Mouse (Mus musculus) forebrain, embryonic 16.5 days (tissue): ENCODE data around the gene Zfp831. TPM values are rescaled to one million over a fixed set of nuclear protein-coding genes. Genes with fewer than 3 reads are reported as not detected.
A peak's percentile ranks its signal among the peaks of the same experiment; 100 is the strongest.

Experiments used
- ATAC-seq: fragments of 200-750 bp; cut with Nextera tagmentation; 2 replicates; pipeline ENCODE4 v1.8.0; 2017; ENCODE audit warnings: mild to moderate bottlenecking, moderate library complexity
- H3K27ac ChIP-seq: fragments of 300-500 bp; sonication (generic); 2 replicates; pipeline ENCODE4 v1.5.1; 2014; ENCODE audit warnings: low read length, control low read depth
- H3K27me3 ChIP-seq: fragments of 300-500 bp; sonication (generic); replicated peaks from 2 replicates; pipeline ENCODE4 v1.6.1; 2014; ENCODE audit warnings: low read length; ENCODE audit not compliant: control insufficient read depth, insufficient read depth
- H3K36me3 ChIP-seq: fragments of 300-500 bp; sonication (generic); 2 replicates; pipeline ENCODE4 v1.6.1; 2014; ENCODE audit not compliant: control insufficient read depth, insufficient read depth
- H3K4me1 ChIP-seq: fragments of 300-500 bp; sonication (generic); replicated peaks from 2 replicates; pipeline ENCODE4 v1.6.1; 2014; ENCODE audit warnings: low read length; ENCODE audit not compliant: control insufficient read depth, insufficient read depth
- H3K4me2 ChIP-seq: fragments of 300-500 bp; sonication (generic); 2 replicates; pipeline ENCODE4 v1.6.1; 2014; ENCODE audit warnings: mild to moderate bottlenecking, low read length, control low read depth
- H3K4me3 ChIP-seq: fragments of 300-500 bp; sonication (generic); replicated peaks from 2 replicates; pipeline ENCODE4 v1.5.1; 2014; ENCODE audit warnings: mild to moderate bottlenecking, low read length, control low read depth
- H3K9ac ChIP-seq: fragments of 300-500 bp; sonication (generic); replicated peaks from 2 replicates; pipeline ENCODE4 v1.6.1; 2014; ENCODE audit warnings: low read depth, low read length, control low read depth
- H3K9me3 ChIP-seq: fragments of 300-500 bp; sonication (generic); 2 replicates; pipeline ENCODE4 v1.6.1; 2016; ENCODE audit warnings: low read length; ENCODE audit not compliant: control insufficient read depth
- WGBS: fragments of 180-500 bp; shearing (Covaris S2); extraction: QIAGEN DNeasy Blood & Tissue Kit; methylation state at CpG from one replicate; pipeline ENCODE4 v1.1.7; 2014; 5-methylcytosine and 5-hydroxymethylcytosine counted together
- polyA plus RNA-seq: library from polyadenylated mRNA; unstranded; fragments of >200 nt; fragmentation: Nextera tagmentation; extraction: Ambion mirVana; gene quantifications from 2 replicates; pipeline ENCODE4 v1.2.1, GENCODE M21; 2015

The Zfp831 gene
- polyA plus RNA-seq, 1 experiment from 2014 or later: not detected

- H3K9me3 ChIP-seq: no peaks in the 10 kb centered on the region
- H3K27me3 ChIP-seq: no peaks in the 10 kb centered on the region
- H3K36me3 ChIP-seq: no peaks in the 10 kb centered on the region
- H3K9ac ChIP-seq: no peak overlapping the region
- no peak overlapping the region for H3K4me3 ChIP-seq
- H3K4me1 ChIP-seq: peaks cover 5% of the 10 kb centered on the region; the same call in 1 of the 2 replicates
- H3K27ac ChIP-seq: no peak overlapping the region
- H3K4me2 ChIP-seq: no peak overlapping the region
- 25% methylated on average over 8 of the region's 8 CpGs for WGBS
- peak; percentile 28; the same call in 1 of the 2 replicates for ATAC-seq
Measured at GRCm38 (mm10) chr2:174701351-174701750, 58.0 kb downstream of the Zfp831 start.

- Histone ChIP-seq H3K4me3 (no peak overlapping the region), H3K36me3 (no peaks in the 10 kb centered on the region), H3K4me2 (no peak overlapping the region), H3K9me3 (no peaks in the 10 kb centered on the region), H3K4me1 (0 out of 2 replicates have a peak, but pooled peaks cover under 1% of the 10 kb centered on the region), H3K9ac (no peak overlapping the region), H3K27ac (no peak overlapping the region), H3K27me3 (no peaks in the 10 kb centered on the region)
- WGBS: 89% methylated on average over 16 of the region's 16 CpGs
- no peak for ATAC-seq
Measured at GRCm38 (mm10) chr2:174707101-174707500, 63.8 kb downstream of the Zfp831 start.

- Histone ChIP-seq H3K36me3 (no peaks in the 10 kb centered on the region), H3K9me3 (no peaks in the 10 kb centered on the region), H3K4me1 (no peaks in the 10 kb centered on the region), H3K4me2 (no peak overlapping the region), H3K9ac (no peak overlapping the region), H3K27me3 (no peaks in the 10 kb centered on the region), H3K4me3 (no peak overlapping the region), H3K27ac (no peak overlapping the region)
- no peak for ATAC-seq
- WGBS: 74% methylated on average over 4 of the region's 4 CpGs
Measured at GRCm38 (mm10) chr2:174708587-174708986, 65.3 kb downstream of the Zfp831 start.

- WGBS: 70% methylated on average over 3 of the region's 3 CpGs
- no peaks in the 10 kb centered on the region for H3K9me3 ChIP-seq
- H3K27me3 ChIP-seq: no peaks in the 10 kb centered on the region
- ATAC-seq: no peak
- no peak overlapping the region for H3K4me2 ChIP-seq
- no peaks in the 10 kb centered on the region for H3K4me1 ChIP-seq
- no peak overlapping the region for H3K4me3 ChIP-seq
- H3K27ac ChIP-seq: no peak overlapping the region
- H3K9ac ChIP-seq: no peak overlapping the region
- no peaks in the 10 kb centered on the region for H3K36me3 ChIP-seq
Measured at GRCm38 (mm10) chr2:174710185-174710584, 66.9 kb downstream of the Zfp831 start.

- H3K27ac ChIP-seq: no peak overlapping the region
- ATAC-seq: no peak
- 95% methylated on average over 1 of the region's 1 CpGs for WGBS
Measured at GRCm38 (mm10) chr2:174712043-174712442, 68.7 kb downstream of the Zfp831 start.

GRCm38 (mm10) chr2:174715938-174716337, 72.6 kb downstream of the Zfp831 start:
- H3K4me3 ChIP-seq: no peak overlapping the region
- no peak for ATAC-seq
- H3K9me3 ChIP-seq: no peaks in the 10 kb centered on the region
- H3K27me3 ChIP-seq: no peaks in the 10 kb centered on the region
- no peaks in the 10 kb centered on the region for H3K36me3 ChIP-seq
- H3K4me2 ChIP-seq: no peak overlapping the region
- H3K27ac ChIP-seq: no peak overlapping the region
- no peaks in the 10 kb centered on the region for H3K4me1 ChIP-seq
- no peak overlapping the region for H3K9ac ChIP-seq

More at GRCm38 (mm10) chr2:174712043-174712442, 68.7 kb downstream of the Zfp831 start:
- Histone ChIP-seq H3K4me1 (no peaks in the 10 kb centered on the region), H3K4me2 (no peak overlapping the region), H3K4me3 (no peak overlapping the region), H3K36me3 (no peaks in the 10 kb centered on the region), H3K9ac (no peak overlapping the region), H3K27me3 (no peaks in the 10 kb centered on the region), H3K9me3 (no peaks in the 10 kb centered on the region)

GRCm38 (mm10) chr2:174717857-174718256, 74.5 kb downstream of the Zfp831 start:
- Histone ChIP-seq H3K4me3 (no peak overlapping the region), H3K27me3 (no peaks in the 10 kb centered on the region), H3K27ac (no peak overlapping the region), H3K9me3 (no peaks in the 10 kb centered on the region), H3K36me3 (no peaks in the 10 kb centered on the region), H3K9ac (no peak overlapping the region), H3K4me1 (no peaks in the 10 kb centered on the region), H3K4me2 (no peak overlapping the region)
- no peak for ATAC-seq
- 77% methylated on average over 4 of the region's 4 CpGs for WGBS

- ATAC-seq: no peak
- H3K4me3 ChIP-seq: no peak overlapping the region
- H3K36me3 ChIP-seq: no peaks in the 10 kb centered on the region
- no peaks in the 10 kb centered on the region for H3K9me3 ChIP-seq
- H3K4me2 ChIP-seq: no peak overlapping the region
- WGBS: 49% methylated on average over 10 of the region's 10 CpGs
- H3K27me3 ChIP-seq: no peaks in the 10 kb centered on the region
- H3K4me1 ChIP-seq: no peaks in the 10 kb centered on the region
- no peak overlapping the region for H3K27ac ChIP-seq
- no peak overlapping the region for H3K9ac ChIP-seq
Measured at GRCm38 (mm10) chr2:174727114-174727823, 83.9 kb downstream of the Zfp831 start.

GRCm38 (mm10) chr2:174731939-174732338, 88.6 kb downstream of the Zfp831 start:
- Histone ChIP-seq H3K36me3 (no peaks in the 10 kb centered on the region), H3K9ac (no peak overlapping the region), H3K9me3 (no peaks in the 10 kb centered on the region), H3K4me3 (no peak overlapping the region), H3K27me3 (no peaks in the 10 kb centered on the region), H3K4me1 (no peaks in the 10 kb centered on the region), H3K27ac (no peak overlapping the region), H3K4me2 (no peak overlapping the region)
- no peak for ATAC-seq
- WGBS: 92% methylated on average over 5 of the region's 5 CpGs

- ATAC-seq: no peak
Measured at GRCm38 (mm10) chr2:174735270-174735669, 91.9 kb downstream of the Zfp831 start.

More at GRCm38 (mm10) chr2:174735270-174735669, 91.9 kb downstream of the Zfp831 start:
- H3K4me3 ChIP-seq: no peak overlapping the region
- WGBS: 95% methylated on average over 1 of the region's 1 CpGs
- no peak overlapping the region for H3K4me2 ChIP-seq
- no peaks in the 10 kb centered on the region for H3K27me3 ChIP-seq
- H3K4me1 ChIP-seq: no peaks in the 10 kb centered on the region
- H3K9ac ChIP-seq: no peak overlapping the region
- no peaks in the 10 kb centered on the region for H3K9me3 ChIP-seq
- H3K27ac ChIP-seq: no peak overlapping the region
- H3K36me3 ChIP-seq: no peaks in the 10 kb centered on the region
